Mouse (Mus musculus): ENCODE data around the gene Mecom.

Gene Mecom

GRCm38 (mm10) chr3:30138588-30138987 is 409.2 kb downstream of the Mecom start:
- no peak for DNase-seq

DNA sequence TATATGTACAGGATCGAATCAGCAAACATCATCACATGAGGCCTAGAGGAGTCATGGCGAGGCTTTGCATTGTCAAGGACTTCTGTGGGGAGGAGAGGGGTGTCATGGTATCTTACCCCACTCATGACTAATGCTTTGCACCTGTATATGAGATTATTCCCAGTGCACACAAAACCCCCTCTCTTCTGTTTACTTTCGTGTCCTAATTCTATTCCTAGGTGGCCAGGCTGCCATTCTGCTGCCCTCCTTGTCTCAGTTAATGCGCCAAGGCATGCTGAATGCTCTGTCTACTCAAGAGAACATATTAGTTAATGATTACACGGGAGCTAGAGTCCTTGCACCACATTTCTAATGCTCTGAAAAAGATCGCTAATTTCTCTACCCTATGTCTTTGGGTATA is 412.0 kb downstream of the Mecom start:
- no peak for DNase-seq

- DNase-seq = no peak
Measured at GRCm38 (mm10) chr3:30135119-30135518, 412.7 kb downstream of the Mecom start.

DNA sequence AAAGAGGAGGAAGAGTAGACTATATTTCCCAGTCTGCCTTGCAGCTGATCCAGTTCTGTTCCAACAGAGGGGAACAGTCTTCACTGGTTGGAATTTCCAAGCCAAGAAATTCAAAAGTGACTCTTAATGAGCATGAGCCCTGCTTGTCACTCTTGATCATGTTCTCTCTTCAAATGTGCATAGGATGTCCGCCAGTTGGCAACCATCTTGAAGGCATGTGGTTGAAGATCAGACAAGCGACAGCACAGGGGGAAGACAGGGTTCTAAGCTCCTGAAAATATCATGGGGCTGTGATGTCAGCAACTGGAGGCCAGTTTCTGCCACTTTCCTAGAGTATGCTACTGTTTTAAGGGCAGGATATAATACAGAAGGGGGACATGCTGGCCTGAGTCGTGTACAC is 414.8 kb downstream of the Mecom start:
- no peak for DNase-seq

GRCm38 (mm10) chr3:30132370-30132769 is 415.4 kb downstream of the Mecom start:
- no peak for DNase-seq

DNA sequence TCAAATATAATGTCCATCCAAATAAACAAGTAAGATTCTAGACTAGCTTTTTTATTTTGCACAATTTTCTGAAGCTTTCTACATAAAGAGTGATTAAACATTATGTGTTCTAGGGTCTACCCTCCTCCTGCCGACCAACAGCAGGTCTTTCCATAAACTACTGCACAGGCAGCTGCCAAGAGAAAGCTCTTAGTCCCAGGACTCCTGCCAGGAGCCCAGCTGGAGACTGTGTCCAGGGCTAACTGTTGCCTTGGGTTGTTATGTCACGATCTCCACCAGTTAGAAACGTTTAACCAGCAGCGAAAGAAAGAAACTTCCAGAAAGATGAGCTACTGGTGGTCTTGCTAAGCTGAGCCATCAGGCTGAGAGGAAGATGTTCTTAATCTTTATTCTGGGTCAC is 417.3 kb downstream of the Mecom start:
- DNase-seq = peak; percentile 45 to 79

DNA sequence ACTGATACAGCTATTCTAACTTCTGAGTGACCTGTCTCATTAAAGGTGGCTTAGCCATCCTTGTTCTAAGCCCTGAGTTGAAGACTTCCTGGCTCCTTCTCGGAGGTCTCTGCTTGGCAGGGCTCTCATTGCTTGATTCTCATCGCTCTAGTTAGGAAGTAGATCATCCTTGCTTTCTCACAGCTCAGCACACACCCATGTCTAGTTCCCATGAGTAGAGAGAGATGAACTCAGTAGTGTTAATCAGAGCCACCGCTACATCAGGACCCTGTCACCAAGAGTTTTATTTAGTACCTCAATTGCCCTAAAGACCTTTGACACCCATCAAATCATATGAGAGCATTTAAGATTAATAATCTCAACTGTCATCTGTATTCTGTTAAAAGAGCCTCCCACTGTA is 425.2 kb downstream of the Mecom start:
- no peak for DNase-seq

- no peak for DNase-seq
Measured at GRCm38 (mm10) chr3:30120790-30121512, 426.9 kb downstream of the Mecom start.

DNA sequence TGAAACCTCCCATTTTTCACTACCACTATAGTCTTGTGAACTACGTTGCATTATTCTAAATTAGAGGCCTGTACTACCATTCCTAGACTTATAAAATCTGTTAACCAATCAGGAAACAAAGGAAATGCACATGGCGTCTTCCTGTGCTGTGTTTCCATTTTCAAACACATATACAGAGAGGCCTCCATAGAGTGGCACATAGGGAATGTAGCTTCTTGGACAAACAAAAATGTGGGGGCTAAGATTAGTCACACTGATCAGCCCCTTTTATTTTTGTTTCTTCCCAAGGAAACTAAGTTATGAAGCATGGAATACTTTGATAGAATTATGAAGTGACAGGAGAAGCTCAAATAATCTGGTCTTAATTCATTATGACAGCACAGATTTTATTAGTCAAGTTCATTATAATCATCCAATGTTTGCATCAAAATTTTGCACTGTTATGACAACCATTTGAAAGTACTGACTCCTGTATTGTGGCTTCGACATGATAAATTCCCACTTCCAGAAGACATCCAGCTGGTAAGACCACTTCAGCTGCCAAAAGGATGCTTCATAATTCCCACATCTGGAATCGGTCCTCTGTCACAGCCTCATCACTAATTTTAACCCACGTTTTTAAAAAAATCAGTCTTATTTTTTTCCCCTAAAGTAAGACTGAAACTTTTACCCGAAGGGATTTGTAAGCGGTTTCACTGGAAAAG is 429.1 kb downstream of the Mecom start:
- no peak for DNase-seq

- no peak for DNase-seq
Measured at GRCm38 (mm10) chr3:30113249-30113770, 434.5 kb downstream of the Mecom start.

DNA sequence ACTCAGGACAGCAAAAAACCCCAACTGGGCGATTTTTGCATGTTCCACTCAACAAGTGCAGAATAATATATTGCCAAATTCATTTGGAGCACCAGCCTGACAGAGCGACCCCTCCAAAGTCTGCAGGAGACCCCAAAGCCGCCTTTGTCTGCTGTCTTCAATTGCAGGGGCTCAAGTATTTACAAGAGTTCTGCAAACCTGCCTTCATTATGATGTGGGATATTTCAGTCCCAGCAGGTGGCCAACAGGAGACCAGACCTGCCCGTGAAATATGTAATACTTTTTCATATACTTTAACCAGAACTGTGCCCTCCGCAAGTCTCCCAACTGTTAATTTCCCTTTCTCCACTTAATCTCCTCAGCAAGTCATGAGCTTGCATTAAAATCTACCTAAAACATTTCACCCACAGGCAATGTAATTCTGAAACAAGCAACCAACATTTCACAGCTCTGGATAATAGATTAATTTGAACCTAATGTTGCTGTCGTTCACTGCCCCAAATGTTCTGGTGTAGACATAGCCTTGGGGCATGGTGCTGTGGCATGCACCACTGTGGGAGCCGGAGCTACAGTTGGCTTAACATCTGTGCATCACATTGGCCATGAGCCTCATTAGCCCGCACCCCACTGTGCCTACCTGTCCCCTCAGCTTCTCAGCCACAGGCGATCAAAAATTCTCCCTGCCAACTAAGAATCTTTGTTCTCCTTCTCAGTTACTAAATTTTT is 439.7 kb downstream of the Mecom start:
- DNase-seq = no peak

DNA sequence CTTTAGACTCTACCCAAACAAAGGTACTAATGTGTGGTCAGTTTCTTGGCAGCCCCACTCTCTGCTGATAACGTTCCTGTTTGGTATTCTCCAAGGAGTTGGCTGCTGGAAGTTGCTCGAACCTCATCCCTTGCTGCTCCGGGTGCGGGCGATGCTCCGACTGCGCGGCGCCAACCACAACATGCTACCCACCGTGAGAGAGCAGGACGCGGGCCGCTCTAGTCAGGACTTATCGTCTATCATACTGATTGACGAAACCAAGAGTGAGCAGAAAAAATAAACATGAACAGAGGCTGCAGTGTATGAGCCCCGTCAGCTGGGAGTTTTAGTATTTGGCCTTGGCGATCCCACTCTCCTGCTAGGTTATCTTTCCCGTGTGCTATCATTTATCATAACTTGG is 441.3 kb downstream of the Mecom start:
- peak; percentile 21 to 55 for DNase-seq

DNA sequence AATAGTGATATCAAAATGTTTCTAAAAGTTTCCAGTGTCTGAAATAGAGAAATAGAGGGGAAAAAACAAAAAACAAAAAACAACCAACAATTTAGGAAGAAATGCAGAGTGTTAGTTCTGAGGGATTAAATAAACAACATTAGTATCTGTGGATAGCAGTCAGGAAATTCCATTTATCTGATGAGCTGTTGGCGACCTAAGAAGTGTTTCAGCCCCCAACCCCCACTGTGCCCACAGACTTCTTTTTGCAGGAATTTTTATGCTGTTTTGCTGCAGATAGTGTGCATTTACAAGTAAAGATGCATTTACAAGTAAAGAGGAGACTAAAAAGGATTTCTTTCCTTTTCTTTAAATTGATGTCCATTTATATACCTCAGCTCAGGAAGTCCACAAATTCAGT is 441.9 kb downstream of the Mecom start:
- DNase-seq = peak; percentile 24 to 49

GRCm38 (mm10) chr3:30105194-30105823 is 442.5 kb downstream of the Mecom start:
- peak; percentile 41 to 58 for DNase-seq

DNA sequence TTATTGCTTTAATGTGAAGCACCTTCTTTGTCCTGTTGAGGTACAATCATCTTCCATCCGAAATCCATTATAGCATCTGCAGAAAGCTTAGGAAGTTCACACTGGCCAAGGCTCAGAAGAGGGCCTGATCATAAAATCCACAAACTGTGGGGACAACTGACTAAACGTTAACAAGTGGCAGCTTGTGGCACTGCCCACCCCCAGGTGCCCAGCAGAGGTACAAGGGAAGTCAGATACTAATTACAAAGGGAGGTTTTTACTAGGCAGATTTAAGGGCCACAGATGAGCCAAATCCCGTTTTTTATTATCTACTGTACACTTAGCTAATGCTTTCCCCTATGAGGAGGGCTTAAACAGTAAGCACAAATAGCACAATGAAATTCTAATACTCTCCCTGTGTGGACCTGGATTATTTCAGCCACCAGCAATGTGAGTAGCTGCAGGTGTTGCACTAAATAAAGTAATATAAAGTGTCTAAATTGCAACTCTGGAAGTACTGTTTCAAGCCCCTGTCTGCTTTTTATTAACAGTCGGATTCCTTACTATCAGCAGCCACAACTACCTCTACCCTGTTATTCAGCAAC is 443.2 kb downstream of the Mecom start:
- DNase-seq = no peak

DNA sequence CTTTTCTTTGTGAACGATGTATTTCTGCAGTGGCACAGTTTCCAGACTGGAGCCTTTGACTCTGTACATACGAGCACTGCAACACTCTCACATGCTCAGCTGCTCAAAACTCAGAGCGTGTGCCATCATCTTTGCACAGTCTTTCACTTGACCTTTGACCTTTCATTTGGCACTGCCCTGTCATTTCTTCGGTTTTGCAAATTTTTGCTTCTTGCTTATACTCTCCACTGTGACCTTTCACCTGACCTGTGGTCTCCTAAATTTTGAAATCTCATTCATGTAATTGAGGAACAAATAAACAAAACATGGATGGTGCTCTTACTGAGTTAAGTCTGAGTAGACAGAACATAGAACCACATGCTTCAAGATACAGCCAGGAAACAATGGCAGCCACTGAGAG is 446.7 kb downstream of the Mecom start:
- DNase-seq = no peak

- no peak for DNase-seq
Measured at GRCm38 (mm10) chr3:30097713-30098112, 450.1 kb downstream of the Mecom start.

- DNase-seq = no peak
Measured at GRCm38 (mm10) chr3:30097129-30097528, 450.7 kb downstream of the Mecom start.

GRCm38 (mm10) chr3:30093005-30093404 is 454.8 kb downstream of the Mecom start:
- no peak for DNase-seq

DNA sequence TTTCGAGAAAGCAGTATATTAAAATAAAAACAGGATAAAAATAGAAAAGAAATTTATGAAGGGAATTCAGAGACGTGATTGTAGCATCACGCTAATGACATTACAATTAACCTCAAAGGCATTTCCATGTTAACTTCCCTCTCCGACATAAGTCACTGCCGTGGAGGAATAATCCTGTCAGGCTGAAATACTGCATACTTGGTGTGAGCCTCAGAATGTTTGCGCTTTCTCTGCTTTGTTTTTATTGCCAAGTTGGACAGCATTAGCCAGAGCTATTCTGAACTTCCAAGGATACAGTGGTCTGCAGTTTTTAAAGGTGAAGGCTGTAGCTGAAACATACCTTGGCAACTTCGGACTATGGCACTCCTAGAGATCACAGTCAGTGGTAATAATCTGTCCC is 455.3 kb downstream of the Mecom start:
- no peak for DNase-seq

DNA sequence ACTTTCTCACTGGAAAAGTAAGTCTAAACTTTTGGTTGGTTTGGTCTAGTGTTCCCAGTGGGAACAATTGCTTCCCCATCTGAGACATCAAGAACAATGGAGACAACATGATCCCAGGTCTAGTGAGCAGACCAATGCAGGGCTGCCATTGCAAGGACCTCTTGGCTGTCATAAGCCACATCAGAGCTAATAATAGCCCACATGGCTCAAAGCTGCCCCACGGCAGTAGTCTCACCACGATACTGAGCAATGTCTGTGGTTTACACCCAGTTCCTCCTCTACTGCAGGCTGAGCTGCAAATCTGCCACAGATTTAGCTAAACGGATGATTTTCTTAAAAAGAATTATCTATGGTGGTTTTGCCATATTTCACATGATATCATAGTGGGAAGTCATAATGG is 455.9 kb downstream of the Mecom start:
- no peak for DNase-seq

- no peak for DNase-seq
Measured at GRCm38 (mm10) chr3:30091401-30091800, 456.4 kb downstream of the Mecom start.

DNA sequence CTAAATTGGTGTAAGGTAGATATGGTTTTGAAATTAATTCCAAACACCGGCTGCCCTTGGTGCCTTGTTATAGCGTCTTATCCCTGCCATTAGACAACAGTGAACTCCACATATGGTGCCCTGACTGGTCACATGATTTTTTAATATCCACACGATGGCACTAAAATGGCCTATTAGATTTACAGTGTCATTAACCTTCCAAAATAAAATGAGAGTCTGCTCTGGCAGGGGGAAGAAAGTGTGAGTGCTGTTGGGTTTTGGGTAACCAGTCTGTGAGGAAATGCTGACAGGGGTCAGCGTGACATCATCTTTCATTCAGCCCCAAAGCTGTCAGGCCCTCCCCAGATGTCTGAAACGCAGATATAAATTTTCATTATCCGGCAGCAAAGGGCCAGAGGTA is 461.7 kb downstream of the Mecom start:
- DNase-seq = no peak
